Mouse (Mus musculus) adrenal gland, adult 8-10 months (tissue): ENCODE measurements at regions not wholly inside any gene's neighbourhood (a gene's known extent, or its start where the extent isn't known, plus 50 kb on each side); places are given as distances from the start of the nearest gene placed in this dataset.

Experiments used
- DNase-seq: peaks from one replicate; pipeline ENCODE4 v3.0.0; 2022

DNA sequence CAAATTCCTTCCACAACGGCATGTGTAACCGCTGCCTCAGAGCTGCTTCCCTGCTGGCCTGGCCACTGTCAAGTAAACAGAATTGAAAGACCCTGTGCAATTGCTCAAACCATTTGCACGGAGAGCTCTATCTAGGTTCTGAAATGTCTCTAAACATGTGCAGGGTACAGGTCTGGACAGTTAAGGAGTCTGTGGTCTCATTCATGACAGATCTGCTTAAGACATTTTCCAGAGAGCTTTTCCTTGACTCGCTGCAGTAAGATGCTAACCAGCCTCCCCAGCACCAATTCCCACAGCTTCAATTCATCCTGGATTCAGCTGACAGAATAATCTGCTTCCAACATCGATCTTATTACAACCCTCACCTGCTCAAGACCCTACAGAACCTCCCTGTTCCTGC lies 235.1 kb upstream of the Mpped2 start:
- DNase-seq = no peak

DNA sequence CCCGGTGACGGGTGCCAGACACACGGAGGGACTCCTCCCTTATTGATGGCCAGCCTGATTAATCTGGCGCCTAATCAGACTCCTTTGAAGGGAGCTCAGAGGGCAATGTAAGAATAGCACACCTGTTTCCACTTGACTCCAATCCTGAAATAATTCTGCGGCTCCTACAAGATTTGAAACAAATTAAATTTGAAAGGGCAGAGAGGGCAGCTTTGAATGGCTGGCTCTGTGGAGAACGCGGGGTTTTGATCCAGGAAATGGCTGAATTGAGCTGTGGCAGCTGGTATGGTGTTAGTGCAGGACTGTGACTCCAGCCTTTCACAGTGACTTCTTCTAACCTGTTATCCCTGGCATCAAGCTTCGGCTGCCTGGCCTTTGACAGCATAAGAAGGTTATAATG lies 232.0 kb upstream of the Mpped2 start:
- DNase-seq = no peak

DNA sequence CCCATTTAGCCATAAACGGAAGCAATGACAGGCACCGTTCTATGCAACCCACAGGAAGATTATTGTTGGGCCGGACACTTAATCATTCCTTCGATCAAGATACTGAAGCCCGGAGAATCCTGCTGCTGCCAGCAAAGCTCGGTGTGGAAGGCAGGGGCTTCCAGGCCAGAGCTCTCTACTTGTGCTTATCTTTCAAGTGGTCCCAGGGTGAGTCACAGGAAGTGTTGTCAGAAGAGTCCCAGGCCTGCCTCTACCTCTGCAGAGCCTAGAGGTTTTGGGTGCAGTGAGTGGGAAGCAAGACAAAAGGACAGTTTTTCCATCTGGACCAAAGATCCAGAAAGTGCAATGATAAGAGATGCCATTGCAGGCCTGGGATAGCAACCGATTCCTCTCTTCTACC lies 231.6 kb upstream of the Mpped2 start:
- DNase-seq = no peak

DNA sequence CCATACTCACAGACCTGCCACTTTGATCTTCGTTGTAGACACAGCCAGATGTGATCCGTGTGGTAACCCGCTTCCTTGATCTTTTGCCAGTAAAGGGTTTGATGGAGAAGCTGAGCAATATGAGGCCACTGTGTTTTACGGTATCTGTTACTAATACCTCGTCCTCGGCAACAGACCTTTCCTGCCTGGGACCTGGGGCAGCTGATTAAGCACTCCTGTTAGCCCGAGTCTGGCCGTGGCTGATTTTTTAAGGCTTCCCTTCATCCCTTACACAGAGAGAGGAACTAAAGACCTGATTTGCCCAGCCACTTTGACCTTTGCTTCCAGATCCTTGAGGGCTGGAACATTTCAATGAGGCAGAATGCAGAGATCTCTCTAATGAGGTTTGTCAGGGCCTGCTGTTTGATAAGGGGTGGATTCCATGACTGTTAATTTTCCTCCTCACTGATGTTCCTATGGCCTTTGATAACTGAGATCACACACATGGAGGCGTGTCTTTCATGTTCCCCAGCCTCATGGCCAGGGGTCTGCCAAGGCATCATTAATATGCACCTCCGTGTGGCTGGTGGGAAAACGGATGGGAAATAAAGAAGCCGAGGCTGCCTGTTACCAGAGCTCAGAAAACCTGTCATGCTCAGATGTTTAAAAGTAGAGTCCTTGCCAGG lies 231.0 kb upstream of the Mpped2 start:
- DNase-seq = no peak

- no peak for DNase-seq
Measured at GRCm38 (mm10) chr2:106465055-106465454, 228.0 kb upstream of the Mpped2 start.

DNA sequence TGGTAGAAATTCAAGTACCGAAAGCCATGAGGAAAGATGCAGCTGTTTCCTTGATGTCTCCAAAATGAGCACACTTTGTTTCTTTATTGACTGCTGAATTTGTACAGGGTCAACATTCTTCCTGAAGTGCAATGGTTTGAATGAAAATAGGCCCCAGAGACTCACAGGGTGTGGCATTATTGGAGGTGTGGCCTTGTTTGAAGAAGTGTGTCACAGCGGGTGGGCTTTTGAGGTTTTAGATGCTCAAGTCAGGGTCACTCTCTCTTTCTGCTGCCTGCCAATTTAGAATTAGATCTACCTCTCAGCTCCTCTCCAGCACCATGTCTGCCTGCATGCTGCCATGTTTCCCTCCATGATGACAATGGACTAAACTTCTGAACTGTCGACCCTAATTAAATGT lies 227.2 kb upstream of the Mpped2 start:
- no peak for DNase-seq

DNA sequence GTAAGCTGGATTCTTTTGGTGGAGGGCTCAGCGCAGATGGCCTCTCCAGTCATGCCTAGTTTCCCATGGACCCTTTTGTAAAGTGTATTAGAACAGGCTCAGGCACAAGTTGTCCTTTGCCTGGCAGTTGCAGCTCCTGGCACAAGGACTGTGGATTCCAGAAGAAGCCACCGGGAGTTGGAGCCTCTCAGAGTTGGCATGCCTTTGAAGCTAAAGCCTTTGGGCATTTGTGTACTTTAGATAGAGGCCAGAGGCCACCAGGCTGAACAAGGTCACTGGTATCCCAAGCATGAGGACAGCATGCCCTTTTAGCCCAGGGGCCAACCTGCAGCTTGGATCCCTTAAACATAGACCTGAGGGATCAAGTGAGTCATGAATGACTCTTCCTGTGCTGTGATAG lies 223.9 kb upstream of the Mpped2 start:
- no peak for DNase-seq

- no peak for DNase-seq
Measured at GRCm38 (mm10) chr2:106473458-106473857, 219.6 kb upstream of the Mpped2 start.

GRCm38 (mm10) chr2:106477991-106478390 lies 215.1 kb upstream of the Mpped2 start:
- no peak for DNase-seq

DNA sequence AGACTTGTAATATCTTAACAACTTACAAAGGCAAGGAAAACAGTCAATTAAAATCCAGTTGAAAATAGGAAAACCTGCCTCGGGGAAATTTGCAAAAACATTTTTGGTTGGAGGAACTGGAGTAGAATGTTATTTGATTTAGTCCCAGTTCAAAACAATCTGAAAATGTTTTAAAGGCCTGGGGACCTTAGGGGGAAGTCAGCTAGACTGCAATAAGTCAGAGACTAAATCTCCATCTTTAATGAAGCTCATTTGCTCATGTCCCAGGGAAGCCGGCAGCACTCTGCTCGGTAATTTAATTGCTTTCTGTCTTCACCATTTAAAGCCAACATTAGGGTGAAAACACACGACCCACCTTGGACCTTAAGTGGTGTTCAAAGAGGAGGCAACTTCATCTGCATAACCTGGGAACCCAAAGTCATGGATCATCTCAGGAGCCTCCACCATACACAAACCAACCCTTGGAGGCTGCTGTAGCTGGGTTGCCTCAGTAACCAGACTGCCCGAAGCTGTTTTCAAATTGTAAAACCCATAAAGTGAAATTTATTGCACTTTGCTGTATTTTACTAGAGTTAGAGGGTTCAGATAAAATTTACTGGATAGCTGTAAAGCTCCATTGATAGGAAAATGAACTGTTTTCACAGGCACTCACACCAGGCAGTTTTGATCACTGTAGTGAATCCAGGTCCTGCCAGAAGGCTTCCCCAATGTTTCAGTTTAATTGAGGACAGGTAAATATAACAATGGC lies 205.6 kb upstream of the Mpped2 start:
- DNase-seq = no peak

- DNase-seq = no peak
Measured at GRCm38 (mm10) chr2:106498735-106499134, 194.3 kb upstream of the Mpped2 start.

GRCm38 (mm10) chr2:106499227-106499928 lies 193.7 kb upstream of the Mpped2 start:
- DNase-seq = no peak

DNA sequence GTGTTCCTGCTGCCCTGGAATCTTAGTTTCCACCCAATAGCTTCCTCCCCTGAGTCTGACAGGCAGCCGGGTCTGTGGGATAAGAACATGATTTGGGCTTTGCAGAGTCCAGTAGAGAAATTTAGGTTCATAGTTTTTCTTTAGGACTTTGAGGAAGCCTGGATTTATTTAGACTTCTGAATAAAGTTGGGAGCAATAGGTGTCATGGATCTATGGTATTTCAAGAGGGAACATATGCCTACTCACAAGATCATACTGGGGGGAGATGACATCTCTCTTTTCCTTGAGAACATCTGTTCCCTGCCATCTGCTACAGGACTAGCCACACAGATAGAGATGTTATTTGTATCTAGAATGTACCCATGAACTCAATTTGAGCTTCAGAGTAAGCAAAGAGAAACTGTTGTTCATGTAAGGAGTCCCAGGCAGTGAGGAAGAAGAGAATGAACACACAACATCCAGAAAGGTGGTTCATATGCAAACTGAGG lies 188.1 kb upstream of the Mpped2 start:
- no peak for DNase-seq

GRCm38 (mm10) chr2:106511889-106512288 lies 181.2 kb upstream of the Mpped2 start:
- no peak for DNase-seq

DNA sequence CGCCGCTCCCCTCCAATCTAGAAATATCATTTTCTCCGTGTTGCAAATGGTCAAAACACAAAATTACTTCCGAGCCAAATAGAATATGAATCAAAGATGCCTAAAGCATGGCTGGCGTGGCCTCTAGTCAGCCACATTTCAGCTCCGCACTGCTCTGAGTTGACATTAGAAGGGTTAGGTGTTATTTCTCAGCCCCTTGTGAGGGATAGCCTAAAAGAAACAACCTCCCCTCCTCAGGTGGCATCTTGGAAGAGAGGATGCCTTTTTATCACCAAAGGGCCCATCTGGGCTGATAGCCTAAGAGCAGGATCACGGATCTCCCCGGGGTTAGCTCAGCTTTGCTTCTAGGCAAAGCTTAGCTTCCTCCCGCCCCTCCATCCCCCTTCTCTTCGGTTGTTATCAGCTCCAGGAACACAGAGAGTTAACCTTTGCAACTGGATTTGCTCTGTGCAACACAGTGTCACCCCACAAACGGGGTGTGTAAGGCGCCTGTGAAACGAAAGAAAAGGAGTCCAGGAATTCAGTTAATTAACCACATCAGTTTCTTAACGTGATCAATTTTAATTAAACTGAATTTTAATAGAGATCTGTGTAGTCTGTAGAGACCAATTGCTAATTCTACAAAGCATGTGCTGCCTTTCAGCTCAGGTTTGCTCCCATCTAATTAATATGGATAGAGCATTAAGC lies 180.6 kb upstream of the Mpped2 start:
- DNase-seq = no peak

- DNase-seq = no peak
Measured at GRCm38 (mm10) chr2:106513025-106513386, 180.1 kb upstream of the Mpped2 start.

DNA sequence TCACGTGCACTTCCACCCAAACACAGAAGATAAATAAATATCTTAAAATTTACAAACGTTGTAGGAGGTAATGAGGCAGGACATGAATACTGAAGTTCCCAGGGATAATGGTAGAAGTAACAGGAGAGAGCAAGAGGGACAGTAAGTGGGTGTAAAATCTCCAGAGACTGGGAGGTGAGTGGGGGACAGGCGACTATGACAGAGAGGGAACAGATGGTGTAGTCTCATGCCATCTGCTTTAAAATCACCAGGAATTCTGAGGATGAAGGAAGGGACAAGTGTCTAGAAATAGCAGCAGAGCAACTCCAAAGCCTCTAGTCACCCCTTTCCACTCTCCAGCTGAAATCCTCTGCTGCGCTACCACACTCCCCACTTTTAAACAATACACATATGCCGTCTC lies 175.8 kb upstream of the Mpped2 start:
- DNase-seq = no peak

DNA sequence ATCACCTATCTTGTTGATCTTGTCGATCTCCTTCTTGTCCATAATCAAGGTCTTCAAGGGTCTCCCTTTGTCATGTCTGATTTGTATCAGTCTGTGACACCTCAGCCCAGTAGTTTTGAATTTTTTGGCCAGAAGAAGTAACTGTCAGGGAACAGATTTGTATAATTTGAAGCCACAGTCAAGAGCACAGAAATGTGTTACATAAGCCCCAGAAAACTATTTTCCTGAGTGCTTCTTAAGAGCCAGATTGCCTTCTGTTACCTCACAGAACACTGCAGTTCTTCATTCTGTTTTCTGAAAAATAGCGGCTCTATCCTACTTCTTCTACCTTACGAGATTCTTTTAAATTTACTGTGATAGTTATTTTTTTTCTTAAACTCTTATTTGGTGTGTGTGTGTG lies 170.1 kb upstream of the Mpped2 start:
- DNase-seq = no peak

DNA sequence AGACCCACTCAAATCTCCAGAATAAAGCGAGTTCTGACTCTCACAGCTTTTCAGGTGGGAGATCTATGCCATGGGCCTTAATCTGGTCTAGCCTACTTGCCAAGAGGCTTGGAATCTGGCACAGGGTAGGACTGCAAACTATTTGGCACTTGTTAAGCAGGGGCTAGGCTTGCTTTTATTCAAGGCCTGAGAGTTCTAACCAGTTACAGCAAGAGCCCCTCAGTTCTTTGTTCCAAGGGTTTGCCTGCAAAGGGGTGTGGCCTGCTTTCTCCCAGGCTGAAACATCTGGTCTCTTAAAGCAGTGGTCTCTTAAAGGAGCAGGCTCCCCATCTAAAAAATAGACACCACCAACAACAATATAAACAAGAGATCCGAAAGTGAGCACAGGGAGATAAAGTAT lies 166.1 kb upstream of the Mpped2 start:
- DNase-seq = no peak

GRCm38 (mm10) chr2:106529247-106529646 lies 163.8 kb upstream of the Mpped2 start:
- DNase-seq = no peak

DNA sequence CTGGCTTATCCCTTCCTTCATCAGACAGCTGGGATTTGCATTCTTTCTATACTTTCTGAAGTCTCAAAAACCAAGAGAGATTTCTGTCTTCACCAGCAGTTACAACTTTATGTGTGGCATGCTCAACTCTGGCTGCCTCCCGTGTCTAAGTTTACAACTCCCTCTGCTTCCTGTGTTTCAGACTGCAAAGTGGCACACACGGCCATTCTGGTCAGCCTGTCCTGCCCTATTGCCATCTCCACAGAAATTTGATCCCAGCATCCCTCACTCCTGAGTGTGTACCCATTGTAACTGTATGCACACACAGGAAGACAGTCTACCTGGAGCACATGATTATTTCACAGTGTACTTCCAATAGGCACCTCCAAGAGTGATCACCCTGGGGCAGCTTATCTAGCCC lies 163.3 kb upstream of the Mpped2 start:
- no peak for DNase-seq

DNA sequence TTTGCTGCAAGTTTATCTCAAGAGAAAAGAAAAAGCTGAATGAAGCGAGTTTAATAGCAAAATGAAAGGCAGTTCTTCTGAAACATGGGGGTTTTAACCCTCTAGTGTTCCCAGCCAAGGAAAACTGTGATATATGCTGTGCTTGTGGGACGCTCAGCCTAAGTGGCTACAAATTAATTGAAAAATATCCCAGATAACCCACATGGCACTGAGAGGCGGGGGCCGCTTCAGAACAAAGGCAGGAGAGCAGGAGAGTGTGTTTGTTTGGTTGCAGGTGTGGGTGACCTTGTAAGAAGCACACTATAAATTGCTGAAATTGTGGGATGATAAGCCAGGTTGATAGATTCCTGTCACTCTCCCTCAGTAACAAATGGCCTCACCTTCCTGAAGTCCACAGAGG lies 154.7 kb upstream of the Mpped2 start:
- no peak for DNase-seq

DNA sequence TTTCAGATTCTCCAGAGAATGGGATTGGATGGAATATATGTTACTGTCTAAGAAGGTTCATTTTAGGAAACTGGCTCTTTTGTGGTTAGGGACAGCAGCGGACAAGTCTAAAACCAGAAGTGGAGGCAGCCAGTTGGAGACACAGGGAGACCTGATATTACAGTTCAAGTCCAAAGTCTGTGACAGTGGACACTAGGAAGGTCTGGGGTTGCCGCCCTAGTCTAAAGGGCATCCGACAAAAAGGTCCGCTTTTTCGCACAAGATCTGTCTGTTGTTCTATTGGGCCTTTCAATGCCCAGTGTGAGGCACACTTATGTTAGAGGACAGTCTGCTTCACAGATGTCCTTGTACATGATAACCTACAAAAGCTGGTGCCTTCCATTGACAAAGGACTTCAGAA lies 152.9 kb upstream of the Mpped2 start:
- no peak for DNase-seq
